Mouse (Mus musculus) heart, embryonic 14.5 days (tissue): ENCODE results near the gene Tbc1d14. TPM values are rescaled to one million over a fixed set of nuclear protein-coding genes. Genes with fewer than 3 reads are reported as not detected.

Source experiments
- ATAC-seq: fragments of 200-750 bp; cut with Nextera tagmentation; 2 replicates; pipeline ENCODE4 v1.8.0; 2017; ENCODE audit warnings: low read depth, moderate TSS enrichment; ENCODE audit not compliant: insufficient number of reproducible peaks, insufficient read depth, low FRiP score
- H3K27ac ChIP-seq, 2 experiments: fragments of 200-500 bp in 1 of 2; fragments of 300-500 bp in 1 of 2; sonication (generic) in 1 of 2; replicated peaks in 1 of 2; 2 replicates each; pipeline ENCODE4 v1.5.1; 2012 to 2014; ENCODE audit warnings: low read depth in 2 of 2, low read length in 2 of 2, control low read depth in 1 of 2, mild to moderate bottlenecking in 1 of 2, mixed read lengths in 1 of 2; ENCODE audit not compliant: control insufficient read depth in 1 of 2, insufficient read depth in 1 of 2
- H3K27me3 ChIP-seq: fragments of 300-500 bp; sonication (generic); 2 replicates; pipeline ENCODE4 v1.6.1; 2014; ENCODE audit warnings: mild to moderate bottlenecking, low read length, control low read depth; ENCODE audit not compliant: control insufficient read depth, insufficient read depth
- H3K36me3 ChIP-seq: fragments of 300-500 bp; sonication (generic); 2 replicates; pipeline ENCODE4 v1.6.1; 2014; ENCODE audit warnings: mild to moderate bottlenecking, control low read depth, low read length, mixed read lengths; ENCODE audit not compliant: control insufficient read depth, insufficient read depth
- H3K4me1 ChIP-seq, 2 experiments: fragments of 200-500 bp in 1 of 2; fragments of 300-500 bp in 1 of 2; sonication (generic) in 1 of 2; 2 replicates each; pipeline ENCODE4 v1.6.1; 2012 to 2014; ENCODE audit warnings: low read length in 2 of 2, control low read depth in 1 of 2, mixed read lengths in 1 of 2; ENCODE audit not compliant: control insufficient read depth in 2 of 2, insufficient read depth in 2 of 2
- H3K4me2 ChIP-seq: fragments of 300-500 bp; sonication (generic); 2 replicates; pipeline ENCODE4 v1.6.1; 2014; ENCODE audit warnings: mild to moderate bottlenecking, low read length
- H3K4me3 ChIP-seq, 2 experiments: fragments of 200-500 bp in 1 of 2; fragments of 300-500 bp in 1 of 2; sonication (generic) in 1 of 2; 2 replicates each; pipeline ENCODE4 v1.5.1; 2012 to 2014; ENCODE audit warnings: low read length in 2 of 2, mild to moderate bottlenecking in 2 of 2, control low read depth in 1 of 2, low read depth in 1 of 2, moderate library complexity in 1 of 2; ENCODE audit not compliant: control insufficient read depth in 1 of 2, insufficient read depth in 1 of 2
- H3K9ac ChIP-seq: fragments of 300-500 bp; sonication (generic); 2 replicates; pipeline ENCODE4 v1.6.1; 2014; ENCODE audit warnings: mild to moderate bottlenecking, low read length
- H3K9me3 ChIP-seq: fragments of 300-500 bp; sonication (generic); 2 replicates; pipeline ENCODE4 v1.6.1; 2016; ENCODE audit warnings: low read length, control low read depth; ENCODE audit not compliant: control insufficient read depth
- WGBS: fragments of 180-500 bp; shearing (Covaris S2); extraction: QIAGEN DNeasy Blood & Tissue Kit; methylation state at CpG from one replicate; pipeline ENCODE4 v1.1.7; 2014; 5-methylcytosine and 5-hydroxymethylcytosine counted together
- polyA plus RNA-seq: library from polyadenylated mRNA; unstranded; fragments of >200 nt; fragmentation: Nextera tagmentation; extraction: Ambion mirVana; gene quantifications from 2 replicates; pipeline ENCODE4 v1.2.1, GENCODE M21; 2014

Tbc1d14 gene
- polyA plus RNA-seq, 1 experiment from 2014 or later: 18.6 TPM

DNA sequence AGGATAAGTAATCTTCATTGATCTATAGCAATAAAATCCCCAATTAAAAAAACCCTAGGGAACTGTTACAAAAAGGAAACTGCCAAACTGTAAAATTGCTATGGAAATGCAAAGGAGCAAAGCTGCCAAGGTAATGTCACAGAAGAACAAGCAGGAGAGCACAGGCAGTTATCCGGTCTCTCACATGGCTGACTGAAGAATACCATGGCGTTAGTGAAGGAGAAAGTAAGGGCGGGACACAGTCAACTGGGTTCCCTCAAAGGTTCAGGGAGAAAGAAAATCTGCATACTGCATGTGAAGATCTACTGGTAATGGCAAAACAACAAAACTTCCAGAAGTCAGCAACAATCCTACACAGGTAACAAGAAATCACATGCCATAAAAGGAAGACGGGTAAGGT is 36.8 kb downstream of the Tbc1d14 start:
- Histone ChIP-seq H3K27ac (no peak overlapping the region), H3K4me3 (no peak overlapping the region), H3K27me3 (no peaks in the 10 kb centered on the region), H3K4me2 (no peak overlapping the region), H3K9ac (no peak overlapping the region), H3K36me3 (no peaks in the 10 kb centered on the region), H3K9me3 (no peaks in the 10 kb centered on the region), H3K4me1 (peaks cover 20 to 31% of the 10 kb centered on the region in 2 experiments)
- no peak for ATAC-seq
- WGBS: 84% methylated on average over 4 of the region's 4 CpGs

DNA sequence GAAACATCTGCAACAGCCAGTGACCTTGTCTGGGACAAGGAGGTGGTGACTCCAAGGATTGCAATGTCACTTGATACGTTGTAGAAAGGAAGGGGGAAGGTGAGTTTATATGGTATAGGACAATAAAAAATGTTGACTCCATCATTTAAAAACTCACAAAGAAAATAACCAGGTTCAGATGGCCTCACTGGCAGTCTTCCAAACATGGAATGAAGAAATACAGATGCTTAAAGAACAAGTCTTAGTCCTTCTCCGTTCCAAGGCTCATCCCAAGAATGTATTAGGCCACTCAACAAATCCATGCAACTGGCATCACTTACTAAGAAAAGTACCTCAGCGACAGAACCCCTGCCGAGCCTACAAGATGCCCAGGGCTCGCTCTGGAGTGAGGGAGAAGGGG is 38.6 kb downstream of the Tbc1d14 start:
- no peaks in the 10 kb centered on the region for H3K27me3 ChIP-seq
- no peak overlapping the region for H3K4me3 ChIP-seq
- H3K9ac ChIP-seq: no peak overlapping the region
- H3K4me2 ChIP-seq: peak overlapping the region; percentile 19
- H3K4me1 ChIP-seq: peaks cover 16 to 18% of the 10 kb centered on the region in 2 experiments
- WGBS: 27% methylated on average over 5 of the region's 5 CpGs
- no peak for ATAC-seq
- H3K27ac ChIP-seq: peak overlapping the region; percentile 73 to 82
- no peaks in the 10 kb centered on the region for H3K9me3 ChIP-seq
- no peaks in the 10 kb centered on the region for H3K36me3 ChIP-seq

DNA sequence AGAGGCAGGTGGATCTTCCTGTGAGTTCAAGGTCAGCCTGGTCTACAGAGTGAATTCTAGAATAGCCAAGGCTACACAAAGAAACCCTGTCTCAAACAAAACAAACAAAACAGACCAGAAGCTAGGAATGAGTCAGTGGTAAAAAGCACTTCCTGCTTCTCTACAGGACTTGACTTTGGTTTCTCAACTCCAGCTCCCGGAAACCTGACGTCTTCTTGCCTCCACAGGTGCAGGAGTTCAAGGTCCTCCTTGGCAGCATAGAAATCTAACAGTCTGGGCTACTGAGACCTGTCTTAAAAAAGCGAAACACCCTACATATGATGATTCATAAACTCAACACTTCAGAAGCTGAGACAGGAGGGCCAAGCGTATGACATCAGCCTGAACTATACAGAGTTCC is 39.2 kb downstream of the Tbc1d14 start:
- H3K4me2 ChIP-seq: peak overlapping the region; percentile 19
- no peaks in the 10 kb centered on the region for H3K27me3 ChIP-seq
- peak overlapping the region; percentile 73 to 82 for H3K27ac ChIP-seq
- no peaks in the 10 kb centered on the region for H3K9me3 ChIP-seq
- peaks cover 16 to 18% of the 10 kb centered on the region in 2 experiments for H3K4me1 ChIP-seq
- H3K9ac ChIP-seq: no peak overlapping the region
- H3K4me3 ChIP-seq: no peak overlapping the region
- ATAC-seq: no peak
- 34% methylated on average over 4 of the region's 4 CpGs for WGBS
- H3K36me3 ChIP-seq: no peaks in the 10 kb centered on the region

DNA sequence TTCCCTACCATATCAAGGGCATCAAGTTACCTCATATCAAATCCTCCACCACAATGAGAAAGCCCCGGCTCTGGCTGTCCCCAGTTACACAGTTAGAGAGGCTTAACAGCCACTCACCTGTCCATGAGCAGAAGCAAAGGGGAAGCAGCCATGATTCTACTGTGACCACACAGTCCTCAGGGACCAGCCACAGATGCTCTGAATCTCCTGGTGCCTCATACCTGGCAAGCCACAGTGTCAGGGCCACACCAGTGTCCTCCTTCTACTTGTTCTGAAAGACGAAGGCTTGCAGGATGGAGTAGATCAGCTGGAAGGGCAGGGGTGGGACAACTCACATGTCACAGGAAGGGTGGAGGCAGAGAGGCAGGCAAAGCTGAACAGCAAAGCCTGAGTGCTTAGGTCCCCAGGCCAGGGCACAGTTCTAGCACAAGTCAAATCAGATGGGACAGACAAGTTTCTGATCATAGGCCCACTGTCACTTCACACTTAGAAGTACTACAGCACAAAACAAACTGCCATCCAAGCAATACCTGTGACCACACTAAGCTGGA is 39.9 kb downstream of the Tbc1d14 start:
- Histone ChIP-seq H3K27ac (no peak overlapping the region), H3K36me3 (no peaks in the 10 kb centered on the region)

DNA sequence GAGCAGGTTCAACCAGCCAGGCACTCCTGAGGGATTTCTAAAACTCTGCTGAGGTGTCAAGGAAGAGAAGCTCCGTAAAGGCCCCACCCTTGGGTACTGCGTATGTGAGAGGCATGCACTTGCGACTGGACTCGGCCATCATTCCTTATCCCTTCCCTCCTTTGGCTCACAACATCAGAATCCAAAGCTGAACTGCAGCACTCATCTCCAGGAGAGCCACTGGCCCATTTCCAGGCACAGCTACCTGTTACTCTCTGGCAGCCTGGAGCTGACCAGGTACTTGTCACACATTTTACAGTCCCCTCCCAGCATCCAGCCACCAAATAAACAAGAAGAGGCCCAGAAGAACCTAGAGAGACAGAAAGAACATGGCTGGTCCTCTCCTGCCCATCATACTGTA is 40.7 kb downstream of the Tbc1d14 start:
- H3K36me3 ChIP-seq: no peaks in the 10 kb centered on the region
- no peak overlapping the region for H3K4me2 ChIP-seq
- H3K4me1 ChIP-seq: peaks cover 13 to 18% of the 10 kb centered on the region in 2 experiments
- no peak overlapping the region for H3K4me3 ChIP-seq
- H3K9ac ChIP-seq: no peak overlapping the region
- H3K27me3 ChIP-seq: no peaks in the 10 kb centered on the region
- 88% methylated on average over 4 of the region's 4 CpGs for WGBS
- no peak for ATAC-seq
- no peak overlapping the region for H3K27ac ChIP-seq
- no peaks in the 10 kb centered on the region for H3K9me3 ChIP-seq

More for the DNA sequence above, 39.9 kb downstream of the Tbc1d14 start:
- Histone ChIP-seq H3K4me2 (no peak overlapping the region), H3K9ac (no peak overlapping the region), H3K4me3 (no peak overlapping the region), H3K27me3 (no peaks in the 10 kb centered on the region), H3K9me3 (no peaks in the 10 kb centered on the region), H3K4me1 (peaks cover 16 to 18% of the 10 kb centered on the region in 2 experiments)
- WGBS: 63% methylated on average over 2 of the region's 2 CpGs
- ATAC-seq: no peak

DNA sequence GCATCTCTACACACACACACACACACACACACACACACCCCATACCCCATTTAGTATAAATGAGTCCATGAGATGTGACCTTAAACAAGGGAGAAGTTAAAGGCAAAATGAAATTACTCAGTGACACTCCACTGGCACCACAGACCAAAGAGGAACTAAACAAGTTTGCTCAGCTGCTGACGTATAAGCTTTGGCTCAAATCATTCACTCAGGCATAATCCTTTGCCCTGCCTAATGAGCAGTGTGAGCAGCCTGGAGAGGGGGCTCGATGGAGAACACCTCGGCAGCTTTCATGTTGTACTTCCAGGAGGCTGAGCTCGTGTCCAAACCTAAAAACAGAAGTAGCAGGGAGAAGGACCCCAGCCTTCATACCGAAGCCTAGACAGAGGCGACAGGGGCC is 43.8 kb downstream of the Tbc1d14 start:
- WGBS: 42% methylated on average over 6 of the region's 6 CpGs
- H3K36me3 ChIP-seq: no peaks in the 10 kb centered on the region
- ATAC-seq: no peak
- H3K27me3 ChIP-seq: no peaks in the 10 kb centered on the region
- no peaks in the 10 kb centered on the region for H3K9me3 ChIP-seq
- H3K4me3 ChIP-seq: no peak overlapping the region
- H3K4me1 ChIP-seq: peaks cover 8 to 9% of the 10 kb centered on the region in 2 experiments
- no peak overlapping the region for H3K4me2 ChIP-seq
- no peak overlapping the region for H3K27ac ChIP-seq
- no peak overlapping the region for H3K9ac ChIP-seq

DNA sequence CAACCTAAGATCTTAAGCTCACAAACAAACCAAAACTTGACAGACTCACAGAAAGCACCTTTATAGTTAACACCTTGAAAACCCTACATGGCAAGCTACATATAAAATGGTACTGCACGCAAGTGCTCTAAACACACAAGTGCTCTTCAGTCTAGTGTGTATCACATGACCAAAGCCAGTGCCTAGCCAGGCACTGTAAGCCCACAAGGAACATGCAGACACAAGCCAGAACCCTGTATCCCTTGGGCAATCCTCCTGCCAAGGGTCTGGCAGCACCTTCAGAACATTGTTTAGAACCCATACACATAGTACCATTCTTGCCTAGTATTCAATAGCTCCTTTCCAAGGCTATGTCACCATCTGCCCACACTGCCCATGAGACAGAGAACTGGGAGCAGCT is 48.3 kb downstream of the Tbc1d14 start:
- Histone ChIP-seq H3K36me3 (no peaks in the 10 kb centered on the region), H3K4me1 (no peaks in the 10 kb centered on the region; a peak in 2 of 4 replicates), H3K9me3 (no peaks in the 10 kb centered on the region), H3K27ac (no peak overlapping the region), H3K9ac (no peak overlapping the region), H3K4me3 (no peak overlapping the region), H3K4me2 (no peak overlapping the region), H3K27me3 (no peaks in the 10 kb centered on the region)
- WGBS: 70% methylated on average over 1 of the region's 1 CpGs
- no peak for ATAC-seq

DNA sequence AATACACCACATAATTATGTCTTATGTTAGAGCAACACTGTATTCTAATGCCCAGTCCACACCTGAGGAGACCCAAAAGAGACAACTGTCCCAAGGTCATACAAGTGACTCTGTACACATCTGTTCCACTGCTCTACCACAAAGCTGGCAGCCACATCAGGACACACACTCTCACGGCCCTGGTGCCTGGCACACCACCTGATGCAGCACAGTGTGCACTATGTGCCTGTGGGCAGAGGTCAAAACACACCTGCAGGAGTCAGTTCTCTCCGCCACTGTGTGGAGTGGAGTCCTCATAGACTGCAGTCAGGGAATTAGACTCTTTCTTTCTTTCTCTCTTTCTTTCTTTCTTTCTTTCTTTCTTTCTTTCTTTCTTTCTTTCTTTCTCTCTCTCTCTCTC is 52.1 kb downstream of the Tbc1d14 start:
- H3K4me3 ChIP-seq: no peak overlapping the region
- no peak overlapping the region for H3K4me2 ChIP-seq
- H3K9me3 ChIP-seq: no peaks in the 10 kb centered on the region
- H3K27me3 ChIP-seq: no peaks in the 10 kb centered on the region
- H3K27ac ChIP-seq: no peak overlapping the region
- H3K9ac ChIP-seq: no peak overlapping the region
- WGBS: 88% methylated on average over 2 of the region's 2 CpGs
- no peaks in the 10 kb centered on the region for H3K4me1 ChIP-seq
- ATAC-seq: no peak
- H3K36me3 ChIP-seq: no peaks in the 10 kb centered on the region
